Mouse (Mus musculus) neural tube, embryonic 14.5 days (tissue): ENCODE results near the gene Sh3glb2. TPM values are rescaled to one million over a fixed set of nuclear protein-coding genes. Genes with fewer than 3 reads are reported as not detected.

ENCODE experiments used
- ATAC-seq: fragments of 200-750 bp; cut with Nextera tagmentation; 2 replicates; pipeline ENCODE4 v1.8.0; 2017; ENCODE audit warnings: low read depth, mild to moderate bottlenecking, moderate TSS enrichment, moderate library complexity
- H3K27ac ChIP-seq: fragments of 300-500 bp; sonication (generic); 2 replicates; pipeline ENCODE4 v1.5.1; 2014; ENCODE audit warnings: low read depth, mild to moderate bottlenecking, control low read depth, low read length, moderate library complexity, mixed read lengths
- H3K27me3 ChIP-seq: fragments of 300-500 bp; sonication (generic); 2 replicates; pipeline ENCODE4 v1.6.1; 2014; ENCODE audit warnings: low read length; ENCODE audit not compliant: control insufficient read depth, insufficient read depth
- H3K36me3 ChIP-seq: fragments of 300-500 bp; sonication (generic); 2 replicates; pipeline ENCODE4 v1.6.1; 2014; ENCODE audit warnings: low read length, mixed read lengths; ENCODE audit not compliant: control insufficient read depth, insufficient read depth
- H3K4me1 ChIP-seq: fragments of 300-500 bp; sonication (generic); 2 replicates; pipeline ENCODE4 v1.6.1; 2014; ENCODE audit warnings: low read length; ENCODE audit not compliant: control insufficient read depth, insufficient read depth
- H3K4me2 ChIP-seq: fragments of 300-500 bp; sonication (generic); 2 replicates; pipeline ENCODE4 v1.6.1; 2014; ENCODE audit warnings: mild to moderate bottlenecking, low read depth, low read length, control low read depth
- H3K4me3 ChIP-seq: fragments of 300-500 bp; sonication (generic); 2 replicates; pipeline ENCODE4 v1.5.1; 2014; ENCODE audit warnings: low read depth, low read length, control low read depth, mixed read lengths
- H3K9ac ChIP-seq: fragments of 300-500 bp; sonication (generic); replicated peaks from 2 replicates; pipeline ENCODE4 v1.6.1; 2014; ENCODE audit warnings: low read depth, mild to moderate bottlenecking, control low read depth, low read length, mixed read lengths
- H3K9me3 ChIP-seq: fragments of 300-500 bp; sonication (generic); 2 replicates; pipeline ENCODE4 v1.6.1; 2016; ENCODE audit warnings: low read length; ENCODE audit not compliant: control insufficient read depth
- WGBS: fragments of 180-500 bp; shearing (Covaris S2); extraction: QIAGEN DNeasy Blood & Tissue Kit; methylation state at CpG from one replicate; pipeline ENCODE4 v1.1.7; 2014; 5-methylcytosine and 5-hydroxymethylcytosine counted together
- polyA plus RNA-seq: library from polyadenylated mRNA; unstranded; fragments of >200 nt; fragmentation: Nextera tagmentation; extraction: Ambion mirVana; gene quantifications from 2 replicates; pipeline ENCODE4 v1.2.1, GENCODE M21; 2014

The Sh3glb2 gene
- 132 and 145 TPM in 2 replicates for polyA plus RNA-seq

DNA sequence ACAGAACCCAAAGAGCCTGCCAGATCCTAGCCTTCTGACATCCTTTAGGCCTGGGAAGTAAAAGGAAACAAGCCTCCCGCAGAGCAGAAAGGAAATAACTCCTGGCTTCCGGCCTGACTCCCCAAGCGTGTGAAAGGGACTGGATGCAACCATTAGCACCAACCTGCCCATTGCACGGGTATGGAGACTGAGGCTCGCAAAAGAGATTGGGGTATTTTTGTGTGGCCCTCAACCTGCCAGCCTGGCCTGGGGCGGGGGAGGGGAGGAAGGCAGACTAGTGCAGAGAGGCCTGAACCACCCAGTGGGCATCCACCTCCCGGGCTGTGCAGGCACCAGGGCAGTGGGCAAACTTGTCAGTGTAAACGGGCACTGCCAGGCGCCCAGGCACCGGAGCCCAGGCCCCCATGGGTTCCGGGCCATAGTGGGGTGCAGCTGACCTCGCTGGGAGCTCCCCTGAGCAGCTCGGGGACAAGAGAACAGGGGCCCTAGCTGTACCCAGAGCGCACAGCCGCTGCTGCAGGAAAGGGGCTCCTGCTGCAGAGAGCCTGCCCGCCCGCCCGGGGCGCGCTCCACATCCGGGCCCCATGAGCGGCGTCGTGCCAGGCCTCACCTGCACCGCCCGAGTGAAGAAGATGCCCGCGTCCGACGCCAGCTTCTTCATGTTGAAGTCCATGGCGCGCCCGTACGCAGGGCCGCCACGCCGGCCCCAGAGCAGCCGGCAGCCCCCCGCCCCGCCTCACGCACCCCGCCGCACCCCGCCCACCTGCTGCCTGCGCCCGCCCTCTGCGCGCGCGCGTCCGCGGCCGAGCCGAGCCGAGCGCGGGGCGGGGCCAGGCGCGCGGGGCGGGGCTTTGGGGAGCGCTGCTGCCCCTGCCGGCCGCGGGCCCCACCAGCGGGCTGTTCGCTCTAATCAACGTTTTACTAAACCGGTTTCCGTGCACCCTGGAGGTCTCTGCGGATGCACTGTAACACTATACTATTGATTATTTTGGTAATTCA lies at the start of gene Sh3glb2:
Gene Sh3glb2 (minus strand): TSS at position 805 of the 999 bp plus-strand sequence.
- peak; percentile 77 for ATAC-seq
- Histone ChIP-seq H3K27ac (peak within 1 kb of the TSS; percentile 64; the same call in 1 of the 2 replicates), H3K9ac (peak within 1 kb of the TSS; percentile 80), H3K36me3 (0 out of 2 replicates have a peak, but pooled peaks cover 3% of the 10 kb centered on the region), H3K4me2 (peak within 1 kb of the TSS; percentile 92), H3K27me3 (no peaks in the 10 kb centered on the region), H3K4me1 (peaks cover 15% of the 10 kb centered on the region), H3K4me3 (peak within 1 kb of the TSS; percentile 78), H3K9me3 (no peaks in the 10 kb centered on the region)
- 3% methylated on average over 51 of the region's 73 CpGs for WGBS

GRCm38 (mm10) chr2:30408452-30409100 lies 49.4 kb upstream of the Sh3glb2 start:
- Histone ChIP-seq H3K4me1 (no peaks in the 10 kb centered on the region), H3K4me3 (no peak overlapping the region), H3K27ac (no peak overlapping the region), H3K9ac (no peak overlapping the region), H3K9me3 (no peaks in the 10 kb centered on the region), H3K4me2 (no peak overlapping the region), H3K36me3 (peaks cover 54% of the 10 kb centered on the region), H3K27me3 (no peaks in the 10 kb centered on the region)
- 90% methylated on average over 8 of the region's 8 CpGs for WGBS
- no peak for ATAC-seq

DNA sequence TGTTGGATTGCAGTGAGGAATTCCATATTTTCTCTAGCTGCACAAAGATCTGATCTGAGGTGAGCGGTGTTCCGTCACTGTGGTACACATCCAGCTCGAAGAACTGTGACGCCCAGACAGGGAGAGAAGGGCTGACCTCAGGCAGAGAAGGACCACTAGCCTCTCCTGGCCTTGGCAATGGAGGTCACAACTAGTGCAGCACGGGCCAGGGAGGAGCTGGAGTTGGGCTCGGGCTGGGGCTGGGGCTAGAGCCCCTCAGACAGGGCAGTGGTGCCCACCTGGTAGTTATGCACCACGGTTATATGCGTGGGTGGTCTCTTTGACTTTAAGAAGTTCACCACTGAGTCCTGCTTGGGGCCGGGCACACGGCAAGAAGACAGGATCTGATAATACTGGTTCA lies 48.6 kb upstream of the Sh3glb2 start:
- H3K27ac ChIP-seq, result no peak overlapping the region
- H3K4me3 ChIP-seq, result no peak overlapping the region
- peaks cover 59% of the 10 kb centered on the region for H3K36me3 ChIP-seq
- H3K4me2 ChIP-seq, result no peak overlapping the region
- ATAC-seq, result no peak
- WGBS, result 91% methylated on average over 10 of the region's 10 CpGs
- H3K4me1 ChIP-seq, result no peaks in the 10 kb centered on the region
- no peaks in the 10 kb centered on the region for H3K9me3 ChIP-seq
- no peak overlapping the region for H3K9ac ChIP-seq
- H3K27me3 ChIP-seq, result no peaks in the 10 kb centered on the region

GRCm38 (mm10) chr2:30407221-30407620 lies 48.1 kb upstream of the Sh3glb2 start:
- no peak for ATAC-seq
- whole genome bisulfite sequencing, result 84% methylated on average over 2 of the region's 2 CpGs
- no peak overlapping the region for H3K4me3 ChIP-seq

DNA sequence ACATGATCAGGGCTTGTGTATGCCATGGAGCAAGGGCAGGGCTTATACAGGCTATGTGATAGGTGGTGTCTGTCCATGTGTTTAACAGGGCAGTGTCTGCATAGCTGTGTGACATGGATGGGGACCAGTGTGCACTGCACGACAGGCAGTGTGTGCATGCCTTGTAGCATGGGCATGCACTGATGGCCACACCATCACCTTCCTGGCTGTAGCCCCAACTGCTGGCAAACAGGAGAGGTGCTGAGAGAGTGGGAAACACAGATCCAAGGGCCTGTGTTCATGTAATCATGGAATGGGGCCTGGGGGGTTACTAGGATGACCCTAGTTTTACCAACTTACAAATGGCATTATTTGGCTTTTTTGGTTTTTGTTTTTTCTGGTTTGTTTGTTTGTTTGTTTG lies 44.7 kb upstream of the Sh3glb2 start:
- Histone ChIP-seq H3K36me3 (peaks cover 61% of the 10 kb centered on the region), H3K4me1 (0 out of 2 replicates have a peak, but pooled peaks cover 9% of the 10 kb centered on the region), H3K4me3 (no peak overlapping the region), H3K27ac (no peak overlapping the region), H3K27me3 (no peaks in the 10 kb centered on the region), H3K9ac (no peak overlapping the region), H3K4me2 (no peak overlapping the region), H3K9me3 (no peaks in the 10 kb centered on the region)
- no peak for ATAC-seq
- WGBS, result 76% methylated on average over 1 of the region's 1 CpGs

More at GRCm38 (mm10) chr2:30407221-30407620, 48.1 kb upstream of the Sh3glb2 start:
- no peak overlapping the region for H3K27ac ChIP-seq
- no peaks in the 10 kb centered on the region for H3K9me3 ChIP-seq
- H3K36me3 ChIP-seq, result peaks cover 57% of the 10 kb centered on the region
- H3K9ac ChIP-seq, result no peak overlapping the region
- no peaks in the 10 kb centered on the region for H3K4me1 ChIP-seq
- H3K27me3 ChIP-seq, result no peaks in the 10 kb centered on the region
- H3K4me2 ChIP-seq, result no peak overlapping the region

GRCm38 (mm10) chr2:30402843-30403242 lies 43.7 kb upstream of the Sh3glb2 start:
- H3K4me2 ChIP-seq, result no peak overlapping the region
- no peak overlapping the region for H3K4me3 ChIP-seq
- peaks cover 58% of the 10 kb centered on the region for H3K36me3 ChIP-seq
- no peaks in the 10 kb centered on the region for H3K9me3 ChIP-seq
- no peak overlapping the region for H3K9ac ChIP-seq
- ATAC-seq, result no peak
- H3K27me3 ChIP-seq, result no peaks in the 10 kb centered on the region
- H3K4me1 ChIP-seq, result 0 out of 2 replicates have a peak, but pooled peaks cover 9% of the 10 kb centered on the region
- 74% methylated on average over 2 of the region's 2 CpGs for WGBS
- H3K27ac ChIP-seq, result no peak overlapping the region

DNA sequence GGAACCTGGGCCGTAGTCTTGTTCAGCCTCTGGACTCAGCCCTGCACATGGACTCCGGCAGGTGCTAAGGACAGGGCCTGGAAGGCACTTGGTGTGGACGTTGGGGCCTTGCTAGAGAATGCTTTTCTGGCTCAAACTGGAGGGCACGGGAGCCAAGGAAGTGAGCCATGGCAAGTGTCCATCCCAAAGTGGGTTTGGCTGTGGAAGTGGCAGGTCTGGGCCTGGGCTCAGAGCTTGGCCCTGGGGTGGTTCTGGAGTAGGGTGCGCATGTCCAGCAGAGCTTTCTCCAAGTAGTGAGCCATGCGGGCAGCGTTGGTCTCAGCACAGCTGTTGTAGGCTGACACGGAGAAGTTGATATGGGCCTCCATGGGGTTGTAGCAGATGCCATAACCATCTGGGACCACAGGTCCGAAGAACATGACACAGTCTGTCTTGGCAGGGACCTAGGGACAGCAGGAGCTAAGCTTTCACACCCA lies 43.3 kb upstream of the Sh3glb2 start:
- H3K4me2 ChIP-seq, result no peak overlapping the region
- H3K9ac ChIP-seq, result no peak overlapping the region
- ATAC-seq, result no peak
- 84% methylated on average over 9 of the region's 9 CpGs for WGBS
- no peaks in the 10 kb centered on the region for H3K27me3 ChIP-seq
- H3K36me3 ChIP-seq, result peaks cover 54% of the 10 kb centered on the region
- 0 out of 2 replicates have a peak, but pooled peaks cover 9% of the 10 kb centered on the region for H3K4me1 ChIP-seq
- H3K4me3 ChIP-seq, result no peak overlapping the region
- H3K9me3 ChIP-seq, result no peaks in the 10 kb centered on the region
- no peak overlapping the region for H3K27ac ChIP-seq

DNA sequence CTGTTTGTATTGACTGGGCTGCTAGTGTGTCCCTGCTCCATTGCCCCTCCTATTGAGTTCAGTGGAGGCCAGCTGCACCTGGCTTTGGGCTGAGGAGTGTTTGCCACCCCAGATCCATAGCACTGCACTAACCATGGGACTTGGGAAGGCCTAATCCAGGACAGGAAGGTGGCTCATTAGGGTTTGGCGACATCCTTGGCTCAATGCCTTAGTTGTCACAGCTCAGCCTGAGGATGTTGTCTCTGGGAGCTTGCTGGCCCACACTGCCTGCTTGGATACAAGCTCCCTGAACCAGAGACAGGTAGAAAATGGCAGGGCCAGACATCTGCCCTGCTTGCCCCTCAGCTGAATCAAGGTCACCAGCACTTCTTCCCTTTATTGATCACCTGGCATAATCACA lies 42.4 kb upstream of the Sh3glb2 start:
- Histone ChIP-seq H3K27me3 (no peaks in the 10 kb centered on the region), H3K9ac (no peak overlapping the region), H3K9me3 (no peaks in the 10 kb centered on the region), H3K4me2 (no peak overlapping the region), H3K36me3 (peaks cover 52% of the 10 kb centered on the region), H3K4me3 (no peak overlapping the region), H3K4me1 (0 out of 2 replicates have a peak, but pooled peaks cover 9% of the 10 kb centered on the region), H3K27ac (no peak overlapping the region)
- ATAC-seq, result no peak
- WGBS, result 90% methylated on average over 1 of the region's 1 CpGs
